Mouse (Mus musculus) hematopoietic stem cell, adult 5-6 weeks (primary cell): ENCODE results near the gene Gucy1b2. TPM values are rescaled to one million over a fixed set of nuclear protein-coding genes. Genes with fewer than 3 reads are reported as not detected.

Experiments
- ATAC-seq, 2 experiments: fragments of 125-278 bp in 1 of 2; replicated peaks in 1 of 2; 2 replicates each; pipeline ENCODE4 v1.8.0; 2016 to 2017; ENCODE audit warnings: inconsistent platforms in 2 of 2, mild to moderate bottlenecking in 2 of 2, moderate number of reproducible peaks in 2 of 2, low read depth in 1 of 2, moderate TSS enrichment in 1 of 2; ENCODE audit not compliant: low FRiP score in 2 of 2, poor library complexity in 2 of 2, severe bottlenecking in 2 of 2, insufficient read depth in 1 of 2, low TSS enrichment in 1 of 2
- total RNA-seq: library from RNA; stranded (forward); fragments of 172-1452, 232-1000 nt; gene quantifications from 2 replicates; pipeline ENCODE4 v1.2.3, GENCODE M21; 2017

The Gucy1b2 gene
- total RNA-seq, 1 experiment from 2014 or later: not detected

GRCm38 (mm10) chr14:62453276-62453675 is 2.8 kb downstream of the Gucy1b2 start:
- no peak for ATAC-seq

GRCm38 (mm10) chr14:62450706-62451105 is 5.4 kb downstream of the Gucy1b2 start:
- no peak for ATAC-seq

- no peak for ATAC-seq
These were observed 8.9 kb downstream of the Gucy1b2 start for GRCm38 (mm10) chr14:62447214-62447548.

GRCm38 (mm10) chr14:62446385-62447213 is 9.5 kb downstream of the Gucy1b2 start:
- ATAC-seq: no peak

GRCm38 (mm10) chr14:62443840-62444430 is 12.2 kb downstream of the Gucy1b2 start:
- no peak for ATAC-seq

GRCm38 (mm10) chr14:62442971-62443370 is 13.1 kb downstream of the Gucy1b2 start:
- no peak for ATAC-seq

- ATAC-seq: peak; percentile 42 to 51; a peak in 2 of 4 replicates
These were observed 16.1 kb downstream of the Gucy1b2 start for GRCm38 (mm10) chr14:62440036-62440435.

- ATAC-seq: no peak
These were observed 17.9 kb downstream of the Gucy1b2 start for GRCm38 (mm10) chr14:62438236-62438635.

GRCm38 (mm10) chr14:62437806-62438205 is 18.3 kb downstream of the Gucy1b2 start:
- no peak for ATAC-seq

- peak; percentile 37 to 39; a peak in 3 of 4 replicates for ATAC-seq
These were observed 30.8 kb downstream of the Gucy1b2 start for GRCm38 (mm10) chr14:62425277-62425691.

- no peak for ATAC-seq
These were observed 33.8 kb downstream of the Gucy1b2 start for GRCm38 (mm10) chr14:62422265-62422664.

GRCm38 (mm10) chr14:62417501-62417900 is 38.6 kb downstream of the Gucy1b2 start:
- ATAC-seq: no peak

GRCm38 (mm10) chr14:62416742-62417134 is 39.4 kb downstream of the Gucy1b2 start:
- peak; percentile 42 to 53; a peak in 3 of 4 replicates for ATAC-seq

GRCm38 (mm10) chr14:62416007-62416741 is 39.9 kb downstream of the Gucy1b2 start:
- ATAC-seq: no peak

- ATAC-seq: no peak
These were observed 60.7 kb downstream of the Gucy1b2 start for GRCm38 (mm10) chr14:62395346-62395745.

GRCm38 (mm10) chr14:62392754-62393153 is 63.3 kb downstream of the Gucy1b2 start:
- no peak for ATAC-seq

- no peak for ATAC-seq
These were observed 66.2 kb downstream of the Gucy1b2 start for GRCm38 (mm10) chr14:62389729-62390536.
